Mouse (Mus musculus): ENCODE results near the gene Ropn1l. TPM values are rescaled to one million over a fixed set of nuclear protein-coding genes. Genes with fewer than 3 reads are reported as not detected.

Ropn1l gene
- polyA plus RNA-seq (2012; fragmentation: generic; extraction: Trizol) = 10.3 TPM

DNA sequence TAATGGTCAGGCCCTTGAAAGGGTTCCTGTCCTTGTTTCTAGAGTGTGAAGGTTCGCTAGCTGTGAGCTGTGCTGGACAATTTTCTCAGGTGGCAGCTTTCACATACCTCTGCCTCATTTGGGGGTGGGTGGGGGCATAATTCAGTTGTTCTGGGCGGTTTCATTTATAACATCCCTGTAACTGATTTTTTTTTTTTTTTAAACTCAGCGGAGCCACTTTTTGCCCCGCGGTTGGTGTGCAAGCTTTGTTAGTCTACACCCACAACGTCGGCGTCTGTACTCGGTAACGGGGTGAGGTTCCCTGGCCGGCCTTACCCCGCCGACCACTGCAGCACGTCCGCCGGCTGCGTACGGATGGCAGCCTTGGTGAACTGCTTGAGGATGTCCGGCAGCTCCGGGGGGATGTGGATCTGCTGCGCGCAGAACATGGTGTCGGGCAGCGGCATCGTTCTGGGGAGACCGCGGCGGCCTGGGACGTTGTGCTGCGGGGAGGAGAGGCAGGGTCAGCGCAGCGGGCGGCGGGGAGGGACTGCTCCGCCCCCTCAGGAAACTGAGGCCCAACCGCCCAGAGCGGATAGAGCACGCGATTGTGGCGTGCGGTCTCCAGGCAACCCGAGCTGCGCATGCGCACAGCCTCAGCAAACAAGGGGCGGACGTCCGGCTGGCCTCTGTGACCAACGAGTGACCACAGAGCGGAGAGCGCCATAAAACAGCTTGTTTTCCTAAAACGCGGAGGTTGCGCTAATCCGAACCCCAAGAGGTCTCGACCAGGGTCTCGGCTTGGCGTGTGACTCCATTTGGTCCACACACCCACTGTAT, at the start of gene Ropn1l:
Gene Ropn1l (minus strand): TSS at position 640 of the 819 bp plus-strand sequence.
- Histone ChIP-seq H3K4me2 (ENCODE audit: low read depth) (peak within 1 kb of the TSS; percentile 98), H3ac (ENCODE audit: control insufficient read depth, insufficient read length) (peak within 1 kb of the TSS; percentile 38), H3K79me2 (ENCODE audit: control insufficient read depth, insufficient read depth) (no peaks in the 10 kb centered on the region), H3K36me3 (ENCODE audit: control insufficient read depth, insufficient read depth) (peaks cover 19% of the 10 kb centered on the region), H3K27me3 (ENCODE audit: control insufficient read depth, insufficient read depth, insufficient read length) (no peaks in the 10 kb centered on the region), H3K4me3 (peak within 1 kb of the TSS; percentile 45)
- peak; percentile 91 for TF ChIP-seq POLR2AphosphoS2 (IDR thresholded peaks at IDR 0.05; ENCODE audit: insufficient read length, low read depth)
- TF ChIP-seq REST (IDR thresholded peaks at IDR 0.05; ENCODE audit: insufficient read depth, insufficient read length) = no peak
- no peak for TF ChIP-seq E2F4 (IDR thresholded peaks at IDR 0.05; ENCODE audit: insufficient read depth)
- TF ChIP-seq MAX (IDR thresholded peaks at IDR 0.05; ENCODE audit: low read depth) = no peak
- peak in 1 of 3 experiments; percentile 45 for TF ChIP-seq MYOD1 (IDR thresholded peaks at IDR 0.05; ENCODE audit: control insufficient read depth in 1 of 3, insufficient read length in 2 of 3, low read depth in 2 of 3)
- TF ChIP-seq USF1 (IDR thresholded peaks at IDR 0.05; ENCODE audit: low read depth) = no peak
- TF ChIP-seq MYOG (IDR thresholded peaks at IDR 0.05; ENCODE audit: control insufficient read depth in 1 of 3, insufficient read depth in 1 of 3, insufficient read length in 2 of 3, low read depth in 2 of 3) = peak in 1 of 3 experiments; percentile 41
- peak; percentile 75 for TF ChIP-seq SRF (IDR thresholded peaks at IDR 0.05; ENCODE audit: control insufficient read depth, insufficient read length, low read depth)
- peak; percentile 89 for TF ChIP-seq POLR2A (IDR thresholded peaks at IDR 0.05; ENCODE audit: insufficient read length, low read depth)
- no peak for TF ChIP-seq TCF12 (IDR thresholded peaks at IDR 0.05; ENCODE audit: insufficient read depth, poor library complexity, severe bottlenecking)
- TF ChIP-seq CEBPB (IDR thresholded peaks at IDR 0.05; ENCODE audit: insufficient read depth, poor library complexity, severe bottlenecking) = no peak
- no peak for TF ChIP-seq TCF3 (IDR thresholded peaks at IDR 0.05; ENCODE audit: insufficient read length, low read depth)

- H3K79me2 ChIP-seq (ENCODE audit: control insufficient read depth, insufficient read depth) = peaks cover 43% of the 10 kb centered on the region
- H3K27me3 ChIP-seq (ENCODE audit: control insufficient read depth, insufficient read depth, insufficient read length) = no peaks in the 10 kb centered on the region
- no peak overlapping the region for H3K4me3 ChIP-seq
- H3K4me2 ChIP-seq (ENCODE audit: low read depth) = no peak overlapping the region
- H3ac ChIP-seq (ENCODE audit: control insufficient read depth, insufficient read length) = no peak overlapping the region
- TF ChIP-seq MAX (IDR thresholded peaks at IDR 0.05; ENCODE audit: low read depth) = no peak
- peaks cover 54% of the 10 kb centered on the region for H3K36me3 ChIP-seq (ENCODE audit: control insufficient read depth, insufficient read depth)
Measured at GRCm38 (mm10) chr15:31502996-31503395, 49.5 kb upstream of the Ropn1l start.

DNA sequence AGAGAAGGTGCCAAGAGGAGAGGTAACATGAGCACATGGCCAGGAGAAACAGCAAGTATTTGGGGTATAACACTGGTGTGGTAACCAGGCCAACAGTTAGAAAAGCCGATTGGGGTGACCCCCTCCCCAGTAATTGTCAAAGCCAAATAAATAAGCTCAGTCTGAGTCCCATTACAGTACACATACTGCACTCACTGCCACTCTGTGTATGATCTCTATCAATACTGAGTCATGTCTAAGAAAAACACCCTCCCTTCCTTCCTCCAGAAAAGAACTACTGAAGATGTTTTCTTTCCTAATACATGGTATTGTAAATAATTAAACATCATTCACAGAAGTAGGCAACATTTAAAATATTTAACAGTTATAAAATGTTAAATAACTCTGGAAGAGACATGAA, 48.8 kb upstream of the Ropn1l start:
- TF ChIP-seq POLR2A (IDR thresholded peaks at IDR 0.05; ENCODE audit: insufficient read length, low read depth) (no peak), E2F4 (IDR thresholded peaks at IDR 0.05; ENCODE audit: insufficient read depth) (no peak), POLR2AphosphoS2 (IDR thresholded peaks at IDR 0.05; ENCODE audit: insufficient read length, low read depth) (no peak), SRF (IDR thresholded peaks at IDR 0.05; ENCODE audit: control insufficient read depth, insufficient read length, low read depth) (no peak), USF1 (IDR thresholded peaks at IDR 0.05; ENCODE audit: low read depth) (no peak), MYOD1 (IDR thresholded peaks at IDR 0.05; ENCODE audit: control insufficient read depth in 1 of 3, insufficient read length in 2 of 3, low read depth in 2 of 3) (no peak), TCF12 (IDR thresholded peaks at IDR 0.05; ENCODE audit: insufficient read depth, poor library complexity, severe bottlenecking) (no peak), CEBPB (IDR thresholded peaks at IDR 0.05; ENCODE audit: insufficient read depth, poor library complexity, severe bottlenecking) (no peak), MAX (IDR thresholded peaks at IDR 0.05; ENCODE audit: low read depth) (no peak), MYOG (IDR thresholded peaks at IDR 0.05; ENCODE audit: control insufficient read depth in 1 of 3, insufficient read depth in 1 of 3, insufficient read length in 2 of 3, low read depth in 2 of 3) (no peak), REST (IDR thresholded peaks at IDR 0.05; ENCODE audit: insufficient read depth, insufficient read length) (no peak), TCF3 (IDR thresholded peaks at IDR 0.05; ENCODE audit: insufficient read length, low read depth) (no peak)
- Histone ChIP-seq H3K27me3 (ENCODE audit: control insufficient read depth, insufficient read depth, insufficient read length) (no peaks in the 10 kb centered on the region), H3ac (ENCODE audit: control insufficient read depth, insufficient read length) (no peak overlapping the region), H3K79me2 (ENCODE audit: control insufficient read depth, insufficient read depth) (peaks cover 36% of the 10 kb centered on the region), H3K36me3 (ENCODE audit: control insufficient read depth, insufficient read depth) (peaks cover 60% of the 10 kb centered on the region), H3K4me3 (no peak overlapping the region), H3K4me2 (ENCODE audit: low read depth) (no peak overlapping the region)

- TF ChIP-seq SRF (IDR thresholded peaks at IDR 0.05; ENCODE audit: control insufficient read depth, insufficient read length, low read depth) (no peak), TCF3 (IDR thresholded peaks at IDR 0.05; ENCODE audit: insufficient read length, low read depth) (no peak), E2F4 (IDR thresholded peaks at IDR 0.05; ENCODE audit: insufficient read depth) (no peak), MAX (IDR thresholded peaks at IDR 0.05; ENCODE audit: low read depth) (no peak), MYOD1 (IDR thresholded peaks at IDR 0.05; ENCODE audit: control insufficient read depth in 1 of 3, insufficient read length in 2 of 3, low read depth in 2 of 3) (no peak), POLR2AphosphoS2 (IDR thresholded peaks at IDR 0.05; ENCODE audit: insufficient read length, low read depth) (no peak), REST (IDR thresholded peaks at IDR 0.05; ENCODE audit: insufficient read depth, insufficient read length) (no peak), USF1 (IDR thresholded peaks at IDR 0.05; ENCODE audit: low read depth) (no peak), POLR2A (IDR thresholded peaks at IDR 0.05; ENCODE audit: insufficient read length, low read depth) (no peak)
- no peak overlapping the region for H3K4me3 ChIP-seq
- H3ac ChIP-seq (ENCODE audit: control insufficient read depth, insufficient read length) = no peak overlapping the region
- peaks cover 3% of the 10 kb centered on the region for H3K79me2 ChIP-seq (ENCODE audit: control insufficient read depth, insufficient read depth)
- peaks cover 75% of the 10 kb centered on the region for H3K36me3 ChIP-seq (ENCODE audit: control insufficient read depth, insufficient read depth)
- no peak overlapping the region for H3K4me2 ChIP-seq (ENCODE audit: low read depth)
- H3K27me3 ChIP-seq (ENCODE audit: control insufficient read depth, insufficient read depth, insufficient read length) = no peaks in the 10 kb centered on the region
Measured at GRCm38 (mm10) chr15:31494803-31495202, 41.3 kb upstream of the Ropn1l start.

GRCm38 (mm10) chr15:31494310-31494709, 40.8 kb upstream of the Ropn1l start:
- no peak overlapping the region for H3K4me2 ChIP-seq (ENCODE audit: low read depth)
- H3K4me3 ChIP-seq = no peak overlapping the region
- TF ChIP-seq POLR2A (IDR thresholded peaks at IDR 0.05; ENCODE audit: insufficient read length, low read depth) = no peak
- TF ChIP-seq TCF12 (IDR thresholded peaks at IDR 0.05; ENCODE audit: insufficient read depth, poor library complexity, severe bottlenecking) = no peak
- no peak for TF ChIP-seq POLR2AphosphoS2 (IDR thresholded peaks at IDR 0.05; ENCODE audit: insufficient read length, low read depth)
- no peak for TF ChIP-seq TCF3 (IDR thresholded peaks at IDR 0.05; ENCODE audit: insufficient read length, low read depth)
- no peak for TF ChIP-seq REST (IDR thresholded peaks at IDR 0.05; ENCODE audit: insufficient read depth, insufficient read length)
- TF ChIP-seq MYOD1 (IDR thresholded peaks at IDR 0.05; ENCODE audit: control insufficient read depth in 1 of 3, insufficient read length in 2 of 3, low read depth in 2 of 3) = no peak
- TF ChIP-seq USF1 (IDR thresholded peaks at IDR 0.05; ENCODE audit: low read depth) = no peak
- no peak for TF ChIP-seq SRF (IDR thresholded peaks at IDR 0.05; ENCODE audit: control insufficient read depth, insufficient read length, low read depth)
- no peak for TF ChIP-seq CEBPB (IDR thresholded peaks at IDR 0.05; ENCODE audit: insufficient read depth, poor library complexity, severe bottlenecking)
- no peak for TF ChIP-seq E2F4 (IDR thresholded peaks at IDR 0.05; ENCODE audit: insufficient read depth)
- TF ChIP-seq MAX (IDR thresholded peaks at IDR 0.05; ENCODE audit: low read depth) = no peak
- no peaks in the 10 kb centered on the region for H3K79me2 ChIP-seq (ENCODE audit: control insufficient read depth, insufficient read depth)
- H3K36me3 ChIP-seq (ENCODE audit: control insufficient read depth, insufficient read depth) = peaks cover 71% of the 10 kb centered on the region
- no peaks in the 10 kb centered on the region for H3K27me3 ChIP-seq (ENCODE audit: control insufficient read depth, insufficient read depth, insufficient read length)
- H3ac ChIP-seq (ENCODE audit: control insufficient read depth, insufficient read length) = no peak overlapping the region

Measured in myocyte (in vitro differentiated cells).